ENCODE assay signal across 20 mouse cellular contexts in the genomic region with DNA sequence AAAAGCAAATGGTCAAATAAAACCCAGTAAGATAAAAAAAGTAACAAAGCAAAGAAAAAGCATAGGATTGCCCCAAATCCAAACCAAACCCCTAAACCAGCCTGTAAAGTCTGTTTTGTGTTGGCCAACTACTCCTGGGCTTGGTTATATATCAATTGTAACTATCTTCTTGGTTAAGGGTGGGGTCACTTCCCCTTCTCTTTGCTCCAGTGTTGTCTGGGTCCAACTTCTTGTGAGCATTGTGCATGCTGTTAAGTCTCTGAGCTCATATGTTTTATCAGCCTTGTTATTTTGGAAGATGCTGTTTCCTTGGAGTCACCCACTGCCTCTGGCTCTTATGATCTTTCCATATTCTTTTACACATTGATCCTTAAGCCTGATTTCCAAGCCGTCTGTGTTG. TPM values are rescaled to one million over a fixed set of nuclear protein-coding genes. Genes with fewer than 3 reads are reported as not detected.
A peak's percentile ranks its signal among the peaks of the same experiment; 100 is the strongest.
DNase-seq lines count a peak whose midpoint lies in the region; ATAC-seq and TF ChIP-seq lines count a peak whose summit lies in the region.
"Had no signal": no experiment of that assay in that cellular context is flagged by ENCODE, and none has a peak within 500 bp of the region (broad histone marks: within the 10 kb centered on the region; RNA-seq: fewer than 3 reads in every experiment).

No protein-coding gene starts in this region.

- TF ChIP-seq EP300 in MEL (IDR thresholded peaks at IDR 0.05; ENCODE audit: low read depth in 1 of 2, low read length in 2 of 2), result peak; percentile 66 to 79

- no peak overlapping the region for H3K4me3 ChIP-seq in gastrocnemius, adult 2 months
- no peak overlapping the region for H3K4me3 ChIP-seq in MEL (ENCODE audit: control insufficient read depth in 1 of 2, insufficient read depth in 1 of 2, low read depth in 2 of 2, low read length in 2 of 2)
- H3K4me3 ChIP-seq in forebrain, embryonic 11.5 days (ENCODE audit: low read depth, low read length), result no peak overlapping the region
- H3K4me3 ChIP-seq: embryonic facial prominence, embryonic 13.5 days; hindbrain, embryonic 12.5 days had no signal

- H3K79me2 ChIP-seq in MEL (ENCODE audit: control insufficient read depth, insufficient read depth, low read length, poor library complexity), result peaks cover 15% of the 10 kb centered on the region

- no peaks in the 10 kb centered on the region for H3K27me3 ChIP-seq in MEL (ENCODE audit: control insufficient read depth in 1 of 2, insufficient read depth in 2 of 2, low read length in 2 of 2)
- no peaks in the 10 kb centered on the region for H3K27me3 ChIP-seq in forebrain, embryonic 11.5 days (ENCODE audit: control insufficient read depth, insufficient read depth, low read length)
- H3K27me3 ChIP-seq: embryonic facial prominence, embryonic 13.5 days; hindbrain, embryonic 12.5 days had no signal

- intact Hi-C loops in gastrocnemius, adult 2 months (cut with DNase I), result no loop called here
- intact Hi-C loops in gastrocnemius, postnatal 36 days (cut with DNase I), result no loop called here

- H3K4me1 ChIP-seq in MEL (ENCODE audit: control insufficient read depth in 1 of 2, insufficient read depth in 2 of 2, low read length in 2 of 2), result peaks cover 26 to 30% of the 10 kb centered on the region in 2 experiments
- no peaks in the 10 kb centered on the region for H3K4me1 ChIP-seq in forebrain, embryonic 11.5 days (replicated peaks; ENCODE audit: control insufficient read depth, insufficient read depth, low read length)
- H3K4me1 ChIP-seq: hindbrain, embryonic 12.5 days had no signal

- TF ChIP-seq RAD21 in MEL (IDR thresholded peaks at IDR 0.05; ENCODE audit: low read depth, low read length), result no peak

- TF ChIP-seq CTCF in gastrocnemius, adult 2 months (IDR thresholded peaks at IDR 0.05), result no peak
- TF ChIP-seq CTCF in MEL (IDR thresholded peaks at IDR 0.05 in 2 of 3, conservative IDR thresholded peaks at IDR 0.05 in 1 of 3; ENCODE audit: control insufficient read depth in 1 of 3, insufficient read depth in 1 of 3, low read depth in 2 of 3, low read length in 3 of 3, poor library complexity in 1 of 3, severe bottlenecking in 1 of 3), result no peak

- H3K4me2 ChIP-seq in forebrain, embryonic 11.5 days (ENCODE audit: low read depth, low read length, severe bottlenecking), result no peak overlapping the region
- H3K4me2 ChIP-seq: embryonic facial prominence, embryonic 13.5 days; hindbrain, embryonic 12.5 days had no signal

- ATAC-seq in granulocyte monocyte progenitor cell, adult 5-6 weeks (replicated peaks; ENCODE audit: poor library complexity, severe bottlenecking), result 0 out of 2 replicates have a peak, but pooled peaks have one; percentile 52
- 0 out of 2 replicates have a peak, but pooled peaks have one; percentile 50 for ATAC-seq in monocyte, adult 5-6 weeks (replicated peaks; ENCODE audit: insufficient number of reproducible peaks, low FRiP score, low TSS enrichment, poor library complexity, severe bottlenecking)
- no peak for ATAC-seq in forebrain, embryonic 11.5 days (replicated peaks; ENCODE audit: low FRiP score)
- ATAC-seq: forebrain, embryonic 14.5 days; hindbrain, embryonic 16.5 days; inflammation-experienced regulatory T-cells, adult 6 months had no signal

- TF ChIP-seq POLR2A in MEL (IDR thresholded peaks at IDR 0.05; ENCODE audit: control insufficient read depth in 1 of 2, insufficient read depth in 1 of 2, low read depth in 1 of 2, low read length in 2 of 2, poor library complexity in 1 of 2), result no peak

- DNase-seq in gastrocnemius, adult 2 months, result no peak
- no peak for DNase-seq in gastrocnemius, postnatal 36 days
- peak; percentile 90 for DNase-seq in MEL (ENCODE audit: low read depth, low spot score)
- DNase-seq in forebrain, embryonic 11.5 days (ENCODE audit: low spot score), result no peak
- no peak for DNase-seq in liver
- DNase-seq: adrenal gland, adult 8-10 months; adrenal gland, postnatal 36 days; cerebellum, adult 11 months; cerebellum, adult 9-10 months; cerebellum, postnatal 25 days; gastrocnemius, postnatal 10 days; heart, postnatal 10 days; heart, postnatal 4 days had no signal

- H3K9me3 ChIP-seq in MEL (replicated peaks; ENCODE audit: insufficient read depth, low read length), result no peaks in the 10 kb centered on the region
- H3K9me3 ChIP-seq in forebrain, embryonic 11.5 days (ENCODE audit: control insufficient read depth, low read length), result no peaks in the 10 kb centered on the region
- H3K9me3 ChIP-seq: embryonic facial prominence, embryonic 13.5 days; hindbrain, embryonic 12.5 days had no signal

- H3K36me3 ChIP-seq in MEL (ENCODE audit: control insufficient read depth in 1 of 2, insufficient read depth in 2 of 2, low read length in 2 of 2), result peaks cover 0 to 43% of the 10 kb centered on the region in 2 experiments; a peak in 2 of 4 replicates
- H3K36me3 ChIP-seq in forebrain, embryonic 11.5 days (ENCODE audit: control insufficient read depth, insufficient read depth, low read length), result no peaks in the 10 kb centered on the region
- H3K36me3 ChIP-seq: embryonic facial prominence, embryonic 13.5 days; hindbrain, embryonic 12.5 days had no signal

- 89% methylated on average over 1 of the region's 1 CpGs for WGBS in forebrain, embryonic 11.5 days

- H3K27ac ChIP-seq in gastrocnemius, adult 2 months, result peak overlapping the region; percentile 68; the same call in 1 of the 2 replicates
- peak overlapping the region; percentile 82 for H3K27ac ChIP-seq in MEL (ENCODE audit: control insufficient read depth, low read depth, low read length)
- no peak overlapping the region for H3K27ac ChIP-seq in forebrain, embryonic 11.5 days (ENCODE audit: low read depth, low read length)
- H3K27ac ChIP-seq: embryonic facial prominence, embryonic 13.5 days; hindbrain, embryonic 12.5 days had no signal

- H3K9ac ChIP-seq in MEL (ENCODE audit: control insufficient read depth, low read depth, low read length, poor library complexity, severe bottlenecking), result no peak overlapping the region
- no peak overlapping the region for H3K9ac ChIP-seq in forebrain, embryonic 11.5 days (ENCODE audit: low read length)
- H3K9ac ChIP-seq: embryonic facial prominence, embryonic 13.5 days; hindbrain, embryonic 12.5 days had no signal

TF ChIP-seq in MEL, 35 proteins besides CTCF, POLR2A, EP300 and RAD21:
- no peak for TF ChIP-seq CHD1 (IDR thresholded peaks at IDR 0.05; ENCODE audit: low read depth, low read length)
- peak; percentile 79; the same call in 1 of the 2 replicates for TF ChIP-seq SIN3A (IDR thresholded peaks at IDR 0.05; ENCODE audit: low read length)
- peak; percentile 37; the same call in 1 of the 2 replicates for TF ChIP-seq RCOR1 (IDR thresholded peaks at IDR 0.05; ENCODE audit: low read depth, low read length)
- TF ChIP-seq ZMIZ1 (IDR thresholded peaks at IDR 0.05; ENCODE audit: low read depth, low read length), result no peak
- no peak for TF ChIP-seq UBTF (IDR thresholded peaks at IDR 0.05; ENCODE audit: borderline replicate concordance, insufficient read depth, low read depth, low read length)
- no peak for TF ChIP-seq TBP (IDR thresholded peaks at IDR 0.05; ENCODE audit: low read depth, low read length)
- TF ChIP-seq MAZ (IDR thresholded peaks at IDR 0.05; ENCODE audit: low read depth, low read length), result no peak
- no peak for TF ChIP-seq POLR2AphosphoS5 (IDR thresholded peaks at IDR 0.05; ENCODE audit: borderline replicate concordance, low read depth, low read length)
- 0 out of 2 replicates have a peak, but pooled peaks have one; percentile 25 for TF ChIP-seq TAL1 (IDR thresholded peaks at IDR 0.05; ENCODE audit: low read length)
- TF ChIP-seq MYB (IDR thresholded peaks at IDR 0.05; ENCODE audit: low read depth, low read length), result no peak
- TF ChIP-seq CHD2 (IDR thresholded peaks at IDR 0.05; ENCODE audit: low read length), result no peak
- TF ChIP-seq MAX (IDR thresholded peaks at IDR 0.05; ENCODE audit: low read length), result no peak
- 0 out of 2 replicates have a peak, but pooled peaks have one; percentile 35 for TF ChIP-seq MYC (IDR thresholded peaks at IDR 0.05; ENCODE audit: low read depth, low read length)
- peak; percentile 75 for TF ChIP-seq ETS1 (IDR thresholded peaks at IDR 0.05; ENCODE audit: low read depth, low read length)
- TF ChIP-seq USF2 (IDR thresholded peaks at IDR 0.05; ENCODE audit: borderline replicate concordance in 1 of 2, insufficient read depth in 1 of 2, low read depth in 1 of 2, low read length in 2 of 2), result no peak
- no peak for TF ChIP-seq BHLHE40 (IDR thresholded peaks at IDR 0.05; ENCODE audit: borderline replicate concordance, low read depth, low read length)
- TF ChIP-seq POLR2AphosphoS2 (IDR thresholded peaks at IDR 0.05; ENCODE audit: low read length), result no peak
- TF ChIP-seq ZC3H11A (IDR thresholded peaks at IDR 0.05; ENCODE audit: low read depth, low read length), result no peak
- TF ChIP-seq NELFE (IDR thresholded peaks at IDR 0.05; ENCODE audit: low read depth, low read length), result no peak
- no peak for TF ChIP-seq ZNF384 (IDR thresholded peaks at IDR 0.05; ENCODE audit: low read depth, low read length)
- TF ChIP-seq GATA1 (IDR thresholded peaks at IDR 0.05; ENCODE audit: low read depth, low read length), result peak; percentile 74
- no peak for TF ChIP-seq E2F4 (IDR thresholded peaks at IDR 0.05; ENCODE audit: borderline replicate concordance, low read depth, low read length)
- peak; percentile 66; the same call in 1 of the 2 replicates for TF ChIP-seq MXI1 (IDR thresholded peaks at IDR 0.05; ENCODE audit: low read depth, low read length)
- no peak for TF ChIP-seq ELF1 (IDR thresholded peaks at IDR 0.05; ENCODE audit: low read depth, low read length)
- no peak for TF ChIP-seq NRF1 (IDR thresholded peaks at IDR 0.05; ENCODE audit: insufficient read depth, low read depth, low read length, poor library complexity, severe bottlenecking)
TF ChIP-seq in MEL: peak in this region for 7.

RNA-seq across cellular contexts. Expression of a gene that starts 39.4 kb away (rescaled TPM):
- 10 to 100 TPM; 12.1 to 27.7 TPM for total RNA-seq in gastrocnemius, adult 2 months (2021)
- total RNA-seq in gastrocnemius, postnatal 36 days (2021), result 10 to 100 TPM; 12.4 to 20.2 TPM
- 13.9 and 14.5 TPM in 2 replicates for total RNA-seq in MEL (2012; rRNA removed)
- polyA plus RNA-seq in MEL (2012; ENCODE audit: insufficient read depth in 1 of 2, insufficient read length in 2 of 2, low read depth in 1 of 2, low replicate concordance in 2 of 2, missing spikeins in 1 of 2), result 10 to 100 TPM in 1 of 2 experiments, not detected in 1; 11.8 TPM
- 3.6 and 7.2 TPM in 2 replicates for total RNA-seq in granulocyte monocyte progenitor cell, adult 5-6 weeks (2014; fragmentation: Nextera tagmentation)
- total RNA-seq in granulocyte monocyte progenitor cell, adult 5-6 weeks (2017), result 13.3 and 14.8 TPM in 2 replicates
- total RNA-seq in monocyte, adult 5-6 weeks (2017), result 48.2 to 60.5 TPM (median 53.6 TPM) in 3 replicates
- polyA plus RNA-seq in forebrain, embryonic 11.5 days (2014; fragmentation: Nextera tagmentation; extraction: Ambion mirVana), result 19.5 and 20.5 TPM in 2 replicates
